Mouse (Mus musculus) right cerebral cortex, postnatal 25 days (tissue): ENCODE data around the gene Gm20388.
A peak's percentile ranks its signal among the peaks of the same experiment; 100 is the strongest.
"Not testable (repeated sequence)": the region's sequence is repeated elsewhere in the genome, so short reads cannot be mapped to it uniquely, and the experiment has no call there.

Experiments used
- DNase-seq: peaks from one replicate; pipeline ENCODE4 v3.0.0; 2022

Gene Gm20388

DNA sequence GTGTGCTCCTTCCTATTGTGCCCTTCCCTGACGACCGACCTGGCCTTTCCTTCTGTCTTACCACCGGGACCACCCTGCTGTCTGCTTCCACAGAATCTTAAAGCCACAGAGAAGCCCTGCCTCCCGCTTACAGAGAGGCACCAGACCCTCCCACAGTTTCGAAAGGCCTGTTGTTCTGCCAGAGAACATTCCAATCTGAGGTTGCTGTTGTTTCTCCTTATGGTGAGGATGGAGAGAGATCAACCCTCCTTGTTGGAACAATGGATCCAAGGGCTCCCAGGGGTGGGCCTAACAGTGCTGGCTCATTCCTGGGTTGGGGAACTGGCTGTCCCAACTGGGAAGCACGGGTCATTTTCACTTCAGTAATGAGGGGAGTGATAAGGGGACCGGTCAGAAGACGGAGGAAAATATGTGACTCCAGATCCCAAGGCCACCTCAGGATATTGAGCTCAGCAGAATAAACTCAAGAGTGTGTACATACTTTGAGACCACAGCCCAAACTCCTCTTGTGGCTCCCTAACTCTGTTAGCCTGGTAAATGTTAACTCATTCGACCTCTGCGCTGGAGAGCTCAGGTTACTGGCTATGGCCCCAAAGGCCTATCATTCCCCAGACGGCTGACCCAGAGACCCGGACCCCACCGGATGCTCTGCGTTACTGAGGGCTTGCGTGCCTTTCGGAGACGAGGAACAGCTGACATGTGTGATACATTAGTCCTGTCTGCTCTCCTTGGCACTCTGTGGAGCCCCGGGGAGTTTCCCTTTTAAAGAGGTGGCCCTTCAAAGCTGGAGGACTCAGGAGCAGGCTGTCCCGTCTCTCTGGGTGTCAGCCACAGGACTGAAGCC is 3275.1 kb downstream of the Gm20388 start, which contains the start of gene Dpep1:
Gene Dpep1 (plus strand): TSS at position 677 of the 844 bp plus-strand sequence.
- no peak for DNase-seq

- no peak for DNase-seq
Observed at GRCm38 (mm10) chr8:123188006-123188405, 3277.4 kb downstream of the Gm20388 start.

- no peak for DNase-seq
Observed at GRCm38 (mm10) chr8:123188841-123189240, 3278.2 kb downstream of the Gm20388 start.

DNA sequence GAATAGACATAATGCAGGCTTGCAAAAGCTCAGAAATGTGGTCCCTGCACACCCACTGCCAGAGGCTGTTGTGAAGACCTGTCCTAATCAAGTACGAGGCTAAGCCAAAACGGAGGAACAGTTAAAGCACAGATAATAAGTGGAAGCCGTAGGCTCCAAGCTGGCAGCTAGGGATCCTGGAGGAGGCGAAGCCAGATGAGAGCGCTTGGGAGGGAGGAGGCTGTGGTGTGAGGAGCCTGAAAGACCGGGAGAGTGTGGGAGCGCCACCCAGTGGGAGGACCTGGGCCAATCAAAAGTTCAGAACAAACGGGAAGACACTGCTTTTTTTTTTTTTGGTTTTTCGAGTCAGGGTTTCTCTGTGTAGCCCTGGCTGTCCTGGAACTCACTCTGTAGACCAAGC is 3280.0 kb downstream of the Gm20388 start:
- peak; percentile 77 for DNase-seq

DNA sequence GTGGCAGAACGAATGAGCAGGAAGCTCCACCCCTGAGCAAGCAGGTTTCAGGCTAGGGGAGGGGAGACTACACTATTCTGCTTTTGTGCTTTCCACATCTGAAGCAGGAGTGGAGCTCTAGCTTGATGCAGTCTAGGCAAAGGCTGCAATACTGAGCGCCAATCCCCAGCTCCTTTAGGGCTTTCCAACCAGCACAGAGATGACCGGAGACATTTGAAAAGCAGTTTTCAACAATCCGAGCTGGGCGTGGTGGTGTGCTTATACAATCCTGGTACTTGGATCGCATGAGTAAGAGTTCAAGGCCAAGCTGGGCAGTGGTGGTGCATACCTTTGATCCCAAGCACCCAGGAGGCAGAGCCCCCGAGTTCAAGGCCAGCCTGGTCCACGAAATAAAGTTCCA is 3281.3 kb downstream of the Gm20388 start:
- no peak for DNase-seq

DNA sequence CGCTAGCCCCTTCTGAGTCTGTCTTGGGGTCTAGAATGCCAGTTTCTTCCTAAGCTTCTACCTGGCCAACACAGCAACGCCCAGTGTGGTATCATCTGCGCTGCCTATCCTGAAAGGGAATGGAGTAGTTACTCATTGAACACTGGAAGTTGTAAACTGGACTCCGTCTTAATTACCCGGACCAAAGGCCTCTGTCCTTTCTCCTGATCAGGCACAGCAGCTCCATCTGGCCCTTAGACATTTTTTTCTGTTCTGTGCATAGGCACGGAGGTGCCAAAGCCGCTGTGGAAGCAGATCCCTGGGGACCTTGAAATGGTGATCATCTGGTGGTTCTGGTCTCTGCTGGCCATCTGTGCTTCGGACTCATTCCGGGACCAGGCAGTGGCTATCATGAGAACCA is 3283.1 kb downstream of the Gm20388 start:
- DNase-seq = no peak

GRCm38 (mm10) chr8:123197016-123197415 is 3286.4 kb downstream of the Gm20388 start:
- not testable (repeated sequence) for DNase-seq

DNA sequence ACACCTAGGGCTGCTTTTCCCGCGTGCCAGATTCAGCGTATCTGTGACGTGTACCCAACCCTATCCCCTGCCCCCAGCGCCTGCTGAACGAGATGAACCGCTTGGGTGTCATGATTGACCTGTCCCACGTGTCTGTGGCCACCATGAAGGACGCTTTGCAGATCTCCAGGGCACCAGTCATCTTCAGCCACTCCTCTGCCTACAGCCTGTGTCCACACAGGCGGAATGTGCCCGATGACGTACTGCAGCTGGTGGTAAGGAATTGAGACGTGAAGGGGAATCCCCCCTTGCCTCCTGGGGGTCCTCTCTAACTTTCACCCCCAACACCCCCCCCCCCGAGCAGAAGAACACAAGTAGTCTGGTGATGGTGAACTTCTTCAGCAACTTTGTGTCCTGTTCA is 3289.2 kb downstream of the Gm20388 start:
- no peak for DNase-seq

DNA sequence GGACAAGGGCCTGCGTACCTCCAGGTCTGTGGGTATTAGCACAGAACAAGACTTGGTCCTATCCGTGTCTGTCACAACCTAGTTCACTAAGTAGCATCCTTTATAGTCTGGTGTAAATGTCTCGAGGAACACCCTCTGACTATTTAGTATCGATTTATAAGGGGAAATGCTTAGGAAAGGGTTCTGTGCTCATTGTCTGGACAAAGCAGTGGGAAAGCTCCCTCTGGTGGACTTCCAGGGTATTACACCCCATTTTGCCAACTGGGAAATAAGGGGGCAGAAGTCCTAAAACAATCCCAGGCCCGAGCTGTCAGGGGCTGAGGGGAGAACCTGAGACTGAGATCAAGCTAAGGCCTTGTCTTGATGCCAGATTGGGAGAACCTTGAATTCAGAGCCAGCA is 3291.6 kb downstream of the Gm20388 start:
- peak; percentile 69 for DNase-seq

DNA sequence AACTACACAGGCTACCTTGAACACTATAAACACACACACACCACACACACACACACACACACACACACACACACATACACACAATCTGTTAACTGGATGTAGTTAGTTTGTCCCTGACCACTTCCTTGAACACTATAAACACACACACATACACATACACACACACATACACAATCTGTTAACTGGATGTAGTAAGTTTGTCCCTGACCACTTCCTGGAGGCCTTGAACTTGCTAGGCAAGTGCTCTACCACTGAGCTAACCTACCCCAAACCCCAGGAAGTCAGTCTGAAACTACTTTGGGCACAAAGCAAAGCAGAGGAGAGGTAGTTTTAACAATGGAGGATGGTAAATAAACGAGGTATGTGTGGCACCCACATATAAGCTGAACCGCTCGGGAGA is 3292.9 kb downstream of the Gm20388 start:
- DNase-seq = no peak

GRCm38 (mm10) chr8:123211876-123212275 is 3301.2 kb downstream of the Gm20388 start:
- no peak for DNase-seq

DNA sequence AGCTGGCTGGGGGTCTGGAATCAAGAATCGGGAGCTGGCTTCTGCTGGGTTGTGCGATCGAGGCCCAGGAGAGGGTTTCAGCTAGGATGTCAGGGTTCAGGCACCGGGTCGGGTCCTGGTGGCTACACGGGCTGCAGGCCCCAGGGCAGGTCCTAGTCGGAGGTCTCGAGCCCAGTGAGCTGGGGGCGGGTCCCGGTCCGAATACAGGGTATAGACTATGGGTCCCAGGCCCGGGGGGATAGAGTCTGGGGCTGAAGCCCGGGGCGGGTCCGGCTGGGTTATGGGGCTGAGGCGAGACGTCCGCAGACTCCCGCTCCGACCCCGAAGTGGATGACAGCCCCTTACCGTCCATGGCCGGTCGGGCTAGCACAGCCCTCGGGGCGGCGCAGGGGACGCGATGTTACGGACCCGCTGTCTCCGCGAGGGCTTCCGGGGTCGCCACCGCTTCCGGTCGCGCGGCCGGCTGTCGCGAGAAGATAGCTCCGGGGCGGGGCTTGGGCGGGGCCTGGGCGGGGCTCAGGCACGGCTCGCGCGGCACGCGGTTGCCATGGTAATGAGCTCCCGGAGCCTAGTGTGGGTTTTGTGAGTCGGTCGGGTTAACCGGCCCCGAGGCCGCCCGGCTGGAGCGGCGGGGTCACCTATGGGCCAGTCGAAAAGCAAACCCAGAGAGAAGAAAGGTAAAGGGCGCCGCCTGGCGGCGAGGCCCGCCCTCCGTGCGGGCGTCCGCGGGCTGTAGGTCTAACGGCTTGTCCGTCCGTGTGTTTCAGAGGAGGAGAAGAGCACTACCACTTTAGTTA is 3301.9 kb downstream of the Gm20388 start, which contains the start of the genes Chmp1a and Spata33:
Gene Chmp1a (minus strand): TSS at position 443 of the 797 bp plus-strand sequence.
Gene Spata33 (plus strand): TSS at position 512 of the 797 bp plus-strand sequence.
- peak; percentile 89 for DNase-seq

DNA sequence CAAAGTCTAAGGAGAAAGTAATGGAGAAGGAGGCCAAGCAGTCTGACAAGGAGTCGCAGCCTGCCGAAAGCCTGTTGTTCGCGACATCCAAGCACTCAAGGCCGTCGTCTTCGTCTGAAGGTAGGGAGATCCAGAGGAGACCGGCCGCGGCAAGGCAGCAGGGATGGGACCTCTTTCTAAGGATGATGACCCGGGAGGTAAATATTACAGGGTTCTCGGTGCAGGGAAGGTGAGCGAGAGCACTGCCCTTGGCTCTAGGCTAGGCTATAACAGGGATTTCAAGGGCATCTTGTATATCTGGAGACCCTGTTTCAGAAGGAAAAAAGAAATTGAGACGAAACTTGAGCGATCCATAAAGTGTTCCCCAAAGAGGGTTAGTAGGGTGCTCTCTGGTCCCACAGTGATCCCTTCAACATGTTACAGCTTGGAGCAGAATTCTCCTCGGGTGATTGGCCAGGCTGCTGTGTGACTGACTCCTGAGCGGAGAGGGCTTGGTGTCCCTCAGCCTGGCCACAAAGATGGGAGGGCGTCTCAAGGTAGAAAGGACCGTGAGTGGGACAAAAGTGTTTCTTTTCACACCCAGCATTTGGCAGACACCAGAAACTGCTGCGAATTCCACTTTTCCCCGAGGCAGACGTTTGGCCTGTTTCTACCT is 3302.6 kb downstream of the Gm20388 start:
- DNase-seq = no peak

DNA sequence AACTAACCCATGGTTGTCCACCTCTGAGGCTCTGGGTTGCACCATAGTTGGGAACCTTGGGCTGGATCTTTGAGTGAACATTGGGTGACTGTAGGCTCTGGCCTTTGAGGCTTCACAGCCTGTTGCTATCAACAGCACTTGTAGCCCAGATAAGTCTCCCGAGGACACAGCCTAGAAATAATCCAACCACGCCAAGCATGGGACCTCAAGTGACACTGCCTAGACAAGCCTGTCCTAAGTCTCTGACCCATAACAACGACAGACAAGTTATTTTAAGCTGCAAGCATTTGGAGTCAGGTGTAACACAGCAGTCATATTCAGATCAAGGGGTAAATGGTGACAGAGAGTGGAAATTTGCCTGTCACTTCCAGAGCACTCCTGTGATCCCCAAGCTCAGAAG is 3304.8 kb downstream of the Gm20388 start:
- no peak for DNase-seq

DNA sequence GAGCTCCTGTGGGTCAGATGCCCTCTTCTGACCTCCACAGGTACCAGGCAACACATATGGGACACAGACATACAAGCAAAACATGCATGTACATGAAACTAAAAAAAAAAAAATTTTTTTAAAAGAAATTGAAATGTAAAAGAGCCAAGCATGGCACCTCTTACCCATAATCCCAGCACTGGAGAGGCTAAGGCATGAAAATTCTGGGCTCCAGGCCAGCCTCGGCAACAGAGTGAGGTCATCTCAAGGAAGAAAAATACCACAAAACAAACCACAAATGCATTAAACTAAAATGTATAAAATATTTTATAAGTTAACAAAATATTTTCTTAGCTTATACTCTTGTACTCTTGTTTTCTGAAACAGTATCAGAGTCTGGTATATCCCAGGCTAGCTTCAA is 3310.3 kb downstream of the Gm20388 start:
- no peak for DNase-seq

GRCm38 (mm10) chr8:123224278-123225266 is 3313.9 kb downstream of the Gm20388 start, which contains the start of gene Cdk10:
Cdk10 (plus strand) TSS chr8:123224842.
- DNase-seq = peak; percentile 95

DNA sequence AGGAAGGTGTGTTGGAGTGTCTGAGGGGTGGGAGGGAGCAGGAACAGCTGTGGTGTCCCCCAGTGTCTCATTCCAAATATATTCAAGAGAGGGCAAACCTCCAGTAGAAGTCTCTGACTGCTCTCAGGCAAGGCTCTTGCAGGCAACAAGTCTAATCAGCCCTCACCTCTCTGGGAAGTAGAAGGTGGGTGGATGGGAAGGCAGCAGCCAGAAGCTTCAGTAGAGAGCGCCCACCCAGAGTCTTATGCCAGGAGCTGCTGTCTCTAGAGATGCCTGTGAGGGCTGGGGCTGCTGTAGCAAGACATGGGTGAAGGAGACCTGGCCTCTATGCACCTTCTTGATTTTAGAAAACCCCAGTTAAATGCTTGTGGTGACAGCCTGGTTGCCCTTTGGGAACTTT is 3317.8 kb downstream of the Gm20388 start:
- DNase-seq = no peak

GRCm38 (mm10) chr8:123230326-123230725 is 3319.7 kb downstream of the Gm20388 start:
- DNase-seq = not testable (repeated sequence)

- DNase-seq = peak; percentile 31
Observed at GRCm38 (mm10) chr8:123231742-123232141, 3321.1 kb downstream of the Gm20388 start.

DNA sequence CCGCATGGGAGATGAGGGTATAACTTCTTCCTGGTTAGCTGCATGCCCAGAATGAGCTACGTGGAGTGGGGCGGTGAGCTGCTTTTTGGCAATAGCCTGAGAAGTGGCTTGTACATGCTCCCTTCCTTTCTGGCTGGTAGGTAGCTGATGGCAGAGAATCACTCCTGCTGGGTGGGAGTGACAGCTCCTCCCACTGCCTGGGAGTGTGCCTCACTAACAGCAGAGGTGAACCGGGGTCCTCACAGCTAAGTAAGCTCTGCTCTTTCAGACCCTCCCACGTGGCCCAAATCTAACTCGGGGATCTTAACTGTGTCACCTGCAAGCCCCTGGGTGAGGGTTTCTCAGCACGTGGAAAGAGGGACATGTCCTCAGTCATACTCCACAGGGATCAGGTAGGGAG is 3321.9 kb downstream of the Gm20388 start:
- no peak for DNase-seq

GRCm38 (mm10) chr8:123233300-123233699 is 3322.7 kb downstream of the Gm20388 start:
- peak; percentile 30 for DNase-seq

- DNase-seq = peak; percentile 33
Observed at GRCm38 (mm10) chr8:123233760-123234159, 3323.1 kb downstream of the Gm20388 start.
